ENCODE assay signal across 27 mouse cellular contexts in genomic region chr1:51929557-51929956, GRCm38 (mm10). TPM values are rescaled to one million over a fixed set of nuclear protein-coding genes. Genes with fewer than 3 reads are reported as not detected.
"Had no signal": no experiment of that assay in that cellular context is flagged by ENCODE, and none has a peak within 500 bp of the region (broad histone marks: within the 10 kb centered on the region; RNA-seq: fewer than 3 reads in every experiment).

No protein-coding gene starts in this region.

- H3K4me1 ChIP-seq: hindbrain, embryonic 12.5 days had no signal

- H3K4me3 ChIP-seq: heart, adult 2 months; heart, embryonic 12.5 days; hindbrain, embryonic 10.5 days; hindbrain, embryonic 12.5 days; kidney, embryonic 15.5 days; limb, embryonic 13.5 days; limb, embryonic 15.5 days; liver, embryonic 12.5 days had no signal

- H3K36me3 ChIP-seq: heart, embryonic 12.5 days; hindbrain, embryonic 10.5 days; hindbrain, embryonic 12.5 days; kidney, embryonic 15.5 days; limb, embryonic 13.5 days; limb, embryonic 15.5 days; liver, embryonic 12.5 days had no signal

- H3K27me3 ChIP-seq: heart, embryonic 12.5 days; hindbrain, embryonic 12.5 days; kidney, embryonic 15.5 days; limb, embryonic 13.5 days; limb, embryonic 15.5 days; liver, embryonic 12.5 days had no signal

- H3K27ac ChIP-seq: heart, adult 2 months; hindbrain, embryonic 10.5 days; hindbrain, embryonic 12.5 days; hindbrain, embryonic 14.5 days; kidney, embryonic 15.5 days; limb, embryonic 13.5 days; limb, embryonic 15.5 days; liver, embryonic 12.5 days; liver, embryonic 14.5 days had no signal

- DNase-seq: gastrocnemius, postnatal 14 days; gastrocnemius, postnatal 36 days; heart, adult 11 months; heart, adult 2 months; heart, postnatal 14 days; heart, postnatal 36 days; kidney, adult 11 months; kidney, adult 2 months; kidney, adult 9 months; kidney, postnatal 25 days; layer of hippocampus, adult 9-11 months; layer of hippocampus, postnatal 36 days; left cerebral cortex, postnatal 4 days; lung, adult 18-20 months had no signal

- H3K4me2 ChIP-seq: heart, embryonic 12.5 days; hindbrain, embryonic 12.5 days; hindbrain, embryonic 14.5 days; kidney, embryonic 15.5 days; limb, embryonic 13.5 days; limb, embryonic 15.5 days; liver, embryonic 12.5 days had no signal

- H3K9me3 ChIP-seq: heart, embryonic 12.5 days; hindbrain, embryonic 10.5 days; hindbrain, embryonic 12.5 days; kidney, embryonic 15.5 days; limb, embryonic 13.5 days; limb, embryonic 15.5 days; liver, embryonic 12.5 days had no signal

- H3K9ac ChIP-seq: heart, embryonic 12.5 days; hindbrain, embryonic 12.5 days; hindbrain, embryonic 14.5 days; kidney, embryonic 15.5 days; limb, embryonic 13.5 days; limb, embryonic 15.5 days; liver, embryonic 12.5 days; liver, embryonic 14.5 days had no signal

- ATAC-seq: hindbrain, embryonic 16.5 days; inflammation-experienced regulatory T-cells, adult 6 months; intestine, embryonic 16.5 days; liver, embryonic 12.5 days had no signal

RNA-seq across cellular contexts. Expression of gene Stat4, which starts 57.4 kb away (rescaled TPM):
- total RNA-seq: gastrocnemius, adult 8-10 months; gastrocnemius, postnatal 14 days had no signal
